Mouse (Mus musculus): ENCODE data around the gene Rln1.

Rln1 gene

DNA sequence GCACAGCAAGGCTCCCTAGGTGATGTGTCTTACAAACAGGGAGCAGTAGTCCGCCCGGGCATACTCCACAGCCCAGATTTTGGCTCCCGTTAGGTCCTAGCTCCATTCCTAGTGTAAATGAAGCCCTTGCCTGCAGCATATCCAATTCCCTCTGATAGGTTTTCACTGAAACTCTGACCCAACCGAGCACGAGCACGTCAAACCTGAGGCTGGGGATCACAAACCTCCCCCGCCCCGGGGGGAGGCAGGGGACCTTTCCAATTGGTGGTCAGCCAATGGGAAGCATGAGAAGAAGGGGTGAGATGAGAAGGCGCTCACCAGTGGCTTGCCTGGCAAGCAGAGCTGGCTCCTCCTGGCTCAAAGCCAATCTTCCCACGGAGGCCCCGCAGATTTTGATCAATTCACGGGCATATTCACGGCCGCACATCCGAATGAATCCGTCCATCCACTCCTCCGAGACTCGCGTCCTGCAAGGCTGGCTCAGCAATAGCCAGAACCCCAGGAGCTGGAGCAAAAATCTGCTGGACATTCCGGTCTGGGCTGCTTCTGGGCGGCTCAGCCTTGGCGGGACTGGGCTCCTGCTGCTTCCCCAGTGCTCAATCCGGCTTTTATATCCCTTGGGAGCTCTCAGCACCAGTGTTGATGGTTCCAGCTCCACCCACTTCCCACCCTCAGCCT, at the start of gene Rln1:
TSS of gene Rln1 (minus strand) at position 603 of the 678 bp plus-strand sequence.
- DNase-seq (ENCODE audit: extremely low read depth, low read depth, low spot score) = no peak

DNA sequence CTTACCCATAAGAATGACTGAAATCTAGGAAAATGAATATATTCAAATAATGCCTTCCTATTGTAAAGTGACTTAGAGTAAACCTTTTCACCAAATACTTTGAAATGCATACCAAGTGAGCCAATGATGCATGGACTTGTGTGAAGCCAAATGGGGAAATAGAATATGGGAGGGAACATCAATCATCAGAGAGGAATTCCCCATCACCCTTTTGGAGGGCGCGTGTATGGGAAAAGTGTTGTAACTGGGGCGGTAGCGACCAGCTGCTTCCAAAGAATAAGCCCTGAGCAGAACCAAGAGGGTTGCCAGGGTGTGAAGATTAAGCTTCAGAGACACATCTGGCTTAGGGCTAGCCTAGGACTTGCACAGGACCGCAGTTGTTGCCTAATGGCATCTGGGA, 48.9 kb upstream of the Rln1 start:
- no peak for DNase-seq (ENCODE audit: extremely low read depth, low read depth, low spot score)

DNA sequence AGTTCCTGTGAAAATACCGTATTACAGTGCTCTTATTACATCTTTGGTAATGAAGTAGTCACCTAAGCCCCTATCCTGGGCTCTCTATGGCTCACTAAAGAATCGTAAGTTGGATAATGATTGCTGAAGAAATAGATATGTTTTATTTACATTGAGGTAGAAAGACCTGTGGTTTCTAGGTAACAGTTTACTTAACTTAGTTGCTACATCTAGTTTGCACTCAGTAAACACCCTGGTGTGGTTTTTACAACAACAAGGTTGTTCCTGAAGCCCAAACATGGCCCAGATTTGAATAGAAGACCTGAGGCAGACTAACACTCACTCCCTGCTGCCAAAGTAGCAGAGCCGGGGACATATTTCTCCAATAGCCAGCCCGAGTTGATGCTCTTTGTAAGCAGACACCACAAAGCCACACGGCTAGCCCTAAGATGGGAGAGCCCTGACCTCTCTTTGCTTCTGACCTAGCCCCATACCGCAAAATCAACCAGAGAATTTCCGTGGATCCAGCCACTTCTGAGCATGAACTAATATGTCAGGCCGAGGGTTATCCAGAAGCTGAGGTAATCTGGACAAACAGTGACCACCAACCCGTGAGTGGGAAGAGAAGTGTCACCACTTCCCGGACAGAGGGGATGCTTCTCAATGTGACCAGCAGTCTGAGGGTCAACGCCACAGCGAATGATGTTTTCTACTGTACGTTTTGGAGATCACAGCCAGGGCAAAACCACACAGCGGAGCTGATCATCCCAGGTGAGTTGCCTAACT, 45.6 kb upstream of the Rln1 start:
- DNase-seq (ENCODE audit: extremely low read depth, low read depth, low spot score) = no peak

DNA sequence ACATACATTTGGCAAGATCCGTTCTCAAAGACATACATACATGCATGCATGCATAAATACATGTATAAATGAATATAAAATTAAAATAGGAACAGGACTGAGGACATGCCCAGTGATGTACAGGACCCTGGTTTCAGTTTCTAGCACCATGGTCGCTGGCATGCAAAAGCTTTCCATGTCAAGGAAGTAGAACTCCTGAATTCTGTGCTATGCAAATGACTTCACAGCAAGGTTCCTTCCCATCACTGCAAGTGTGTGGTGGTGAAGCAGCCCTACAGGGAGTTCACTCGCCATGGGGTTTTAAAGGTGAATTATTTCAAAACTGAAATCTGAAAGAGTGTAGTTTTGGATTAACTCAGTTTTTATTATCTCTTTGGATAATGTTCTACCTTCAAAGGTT, 41.9 kb upstream of the Rln1 start:
- DNase-seq (ENCODE audit: extremely low read depth, low read depth, low spot score) = no peak

DNA sequence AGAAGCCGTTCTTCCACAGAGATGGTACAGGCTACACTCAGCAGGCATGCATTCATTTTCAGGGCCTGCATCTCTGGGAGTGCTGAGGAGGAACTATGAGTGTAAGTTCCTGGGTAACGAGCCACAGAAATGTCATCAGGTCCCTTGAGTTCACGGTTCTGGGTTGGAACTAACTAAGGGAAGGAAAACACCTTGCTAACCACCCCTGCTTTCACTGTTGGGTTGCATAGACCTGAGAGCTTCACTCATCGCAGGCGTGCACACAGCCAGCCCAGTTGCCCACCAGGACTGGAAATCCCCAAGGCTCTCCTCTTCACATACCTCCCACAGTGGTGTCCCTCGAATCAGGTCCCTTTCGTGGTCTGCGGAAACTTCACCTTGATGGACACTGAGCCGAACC, 40.5 kb upstream of the Rln1 start:
- no peak for DNase-seq (ENCODE audit: extremely low read depth, low read depth, low spot score)

DNA sequence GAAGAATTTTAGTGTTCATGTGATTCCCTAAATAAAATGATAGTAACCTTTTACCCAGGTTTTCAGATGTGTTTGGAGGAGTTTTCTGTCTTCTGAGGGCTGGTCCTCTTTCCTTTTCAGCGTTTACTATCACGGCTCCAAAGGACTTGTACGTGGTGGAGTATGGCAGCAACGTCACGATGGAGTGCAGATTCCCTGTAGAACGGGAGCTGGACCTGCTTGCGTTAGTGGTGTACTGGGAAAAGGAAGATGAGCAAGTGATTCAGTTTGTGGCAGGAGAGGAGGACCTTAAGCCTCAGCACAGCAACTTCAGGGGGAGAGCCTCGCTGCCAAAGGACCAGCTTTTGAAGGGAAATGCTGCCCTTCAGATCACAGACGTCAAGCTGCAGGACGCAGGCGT, 39.0 kb upstream of the Rln1 start:
- no peak for DNase-seq (ENCODE audit: extremely low read depth, low read depth, low spot score)

DNA sequence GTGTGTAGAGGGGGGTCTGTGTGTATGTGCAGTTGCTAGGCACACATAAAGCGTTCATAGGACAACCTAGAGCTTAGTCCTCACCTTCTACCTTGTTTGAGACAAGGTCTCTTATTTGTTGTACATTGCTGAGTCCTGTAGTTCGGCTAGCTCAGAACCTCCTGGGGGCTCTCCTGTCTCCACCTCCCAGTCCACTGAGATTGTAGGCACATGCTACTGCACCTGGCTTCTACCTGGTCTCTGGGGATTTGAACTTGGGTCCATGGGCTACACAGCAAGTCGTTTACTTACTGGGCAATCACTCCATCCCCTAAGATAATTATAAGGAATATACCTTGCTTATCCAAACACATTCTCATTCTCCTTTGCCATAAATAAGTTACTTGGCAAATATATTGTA, 38.2 kb upstream of the Rln1 start:
- DNase-seq (ENCODE audit: extremely low read depth, low read depth, low spot score) = no peak

DNA sequence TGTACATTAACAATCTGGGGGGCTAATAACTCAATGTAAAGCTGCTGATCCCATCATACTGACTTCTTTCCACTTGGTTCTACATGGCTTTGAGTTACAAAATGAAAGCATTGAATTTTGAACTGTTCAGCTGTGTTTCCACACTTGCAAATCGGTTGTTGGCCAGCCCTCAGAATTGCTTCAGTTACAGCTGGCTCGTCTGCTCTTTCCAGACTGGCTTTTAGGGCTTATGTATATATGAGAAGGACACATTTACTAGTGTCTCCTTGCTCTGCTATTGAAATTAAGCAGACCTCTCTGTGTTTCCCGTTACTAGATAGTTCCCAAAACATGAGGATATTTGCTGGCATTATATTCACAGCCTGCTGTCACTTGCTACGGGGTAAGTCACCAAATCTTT, 37.7 kb upstream of the Rln1 start:
- DNase-seq (ENCODE audit: extremely low read depth, low read depth, low spot score) = no peak

DNA sequence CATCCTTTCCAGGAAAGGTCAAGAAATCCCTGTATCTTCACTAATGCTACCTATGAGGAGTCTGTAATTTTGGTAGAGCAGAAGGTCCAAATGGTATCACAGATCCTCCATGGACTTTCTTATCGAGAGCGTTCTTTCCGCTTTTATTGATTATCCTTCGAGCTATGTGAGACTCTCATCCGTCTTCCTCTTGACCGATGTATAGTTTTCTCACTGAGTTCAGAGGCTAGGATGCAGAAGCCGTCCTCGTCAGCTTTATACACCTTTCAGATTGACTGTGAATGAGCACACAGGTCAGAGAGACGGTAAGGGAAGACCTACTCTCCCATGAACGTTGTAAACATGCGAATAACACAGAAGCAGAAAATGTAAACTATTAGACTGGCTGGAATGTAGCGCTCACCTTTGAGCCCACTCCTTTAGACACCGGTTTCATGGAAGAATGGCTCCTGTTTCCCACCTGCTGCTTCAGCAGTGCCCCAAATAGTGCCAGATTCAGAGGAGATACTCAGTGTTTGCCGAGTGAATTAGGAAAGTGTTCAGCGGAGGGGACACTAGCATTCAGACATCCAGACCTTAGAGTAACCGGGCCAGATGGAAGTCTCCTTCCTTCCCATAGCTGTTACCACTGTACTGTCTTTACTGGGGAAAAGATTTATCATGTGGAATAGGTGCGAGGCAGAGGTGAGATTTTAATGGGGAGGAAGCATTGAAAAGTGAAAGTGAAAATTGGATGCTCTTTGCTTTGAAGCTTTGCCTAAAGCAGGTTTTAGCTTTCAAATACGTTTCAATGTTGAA, 37.0 kb upstream of the Rln1 start:
- DNase-seq (ENCODE audit: extremely low read depth, low read depth, low spot score) = no peak

DNA sequence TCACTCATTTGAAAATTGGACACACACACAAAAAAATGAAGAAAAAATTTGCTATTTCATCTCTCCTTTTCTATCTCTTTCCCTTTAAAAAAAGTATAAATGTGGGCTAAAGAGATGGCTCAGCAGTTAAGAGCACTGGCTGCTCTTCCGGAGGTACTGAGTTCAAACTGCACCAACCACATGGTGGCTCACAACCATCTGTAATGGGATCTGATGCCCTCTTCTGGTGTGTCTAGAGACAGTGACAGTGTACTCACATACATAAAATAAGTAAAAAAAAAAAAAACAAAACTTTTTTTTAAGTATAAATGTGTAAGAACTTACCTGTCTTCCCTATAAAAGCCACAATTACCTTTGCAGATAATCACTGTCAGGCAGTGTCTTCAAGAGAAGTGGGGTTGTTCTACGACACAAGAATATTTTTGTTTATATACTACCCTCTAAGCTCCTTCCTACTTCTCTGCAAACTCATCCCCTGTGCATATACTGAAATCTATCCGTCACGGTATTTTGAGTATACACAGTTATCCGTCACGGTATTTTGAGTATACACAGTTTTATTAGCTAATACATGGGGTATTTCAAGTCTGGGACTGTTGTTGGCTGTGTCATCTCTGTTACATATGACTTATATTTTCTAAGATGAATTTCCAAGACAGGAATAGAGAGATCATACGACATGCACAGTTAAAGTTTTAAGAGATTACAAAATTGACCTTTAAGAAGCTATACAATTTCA, 36.2 kb upstream of the Rln1 start:
- no peak for DNase-seq (ENCODE audit: extremely low read depth, low read depth, low spot score)

DNA sequence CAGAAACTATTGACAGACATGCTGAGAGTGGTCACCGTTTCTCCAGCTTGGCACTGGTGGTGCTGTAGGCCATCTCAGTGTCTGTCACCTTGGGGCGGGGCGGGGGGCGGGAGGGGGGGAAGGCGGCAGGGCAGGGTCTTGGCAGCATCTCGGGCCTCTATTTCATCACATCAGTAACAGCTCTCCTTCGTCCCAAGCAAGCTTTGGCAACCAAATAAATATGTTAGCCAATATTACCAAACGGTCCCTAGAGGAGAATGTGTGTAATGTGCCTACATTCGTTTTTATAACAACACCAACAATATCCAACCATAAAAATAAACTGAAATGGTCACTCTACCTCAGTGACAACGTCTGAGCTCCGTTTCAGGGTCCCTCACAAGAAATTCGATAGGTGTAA, 35.6 kb upstream of the Rln1 start:
- peak; percentile 34 for DNase-seq (ENCODE audit: extremely low read depth, low read depth, low spot score)

DNA sequence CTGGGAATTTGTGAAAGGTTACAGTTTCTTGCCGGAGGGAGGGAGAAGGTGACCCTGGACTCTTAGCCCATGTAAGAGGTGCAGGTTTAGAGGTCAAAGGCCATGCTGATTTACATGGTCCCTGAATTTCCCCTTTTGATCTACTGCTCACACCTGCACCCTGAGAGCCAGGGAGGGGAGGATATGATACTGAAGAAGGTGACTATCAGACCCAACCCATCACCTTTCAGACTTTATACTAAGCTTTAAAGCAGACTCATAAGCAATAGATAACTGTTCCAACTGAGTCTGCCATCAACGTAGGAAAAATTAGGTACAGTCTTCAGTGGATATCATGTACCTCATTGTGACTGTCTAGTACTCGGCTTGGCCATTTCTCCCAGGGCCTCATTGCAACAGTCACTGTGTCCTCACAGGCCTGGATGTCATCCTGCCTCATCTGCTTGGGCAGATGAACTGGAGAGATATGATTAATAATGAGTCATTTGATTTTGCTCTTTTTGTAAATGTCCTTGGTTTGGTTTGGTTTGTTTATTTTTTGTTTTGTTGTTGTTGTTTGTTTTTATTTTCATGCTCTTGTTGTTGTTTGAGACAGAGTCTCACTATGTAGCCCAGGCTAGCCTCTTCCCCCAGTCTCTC, 34.3 kb upstream of the Rln1 start:
- DNase-seq (ENCODE audit: extremely low read depth, low read depth, low spot score) = peak; percentile 31

DNA sequence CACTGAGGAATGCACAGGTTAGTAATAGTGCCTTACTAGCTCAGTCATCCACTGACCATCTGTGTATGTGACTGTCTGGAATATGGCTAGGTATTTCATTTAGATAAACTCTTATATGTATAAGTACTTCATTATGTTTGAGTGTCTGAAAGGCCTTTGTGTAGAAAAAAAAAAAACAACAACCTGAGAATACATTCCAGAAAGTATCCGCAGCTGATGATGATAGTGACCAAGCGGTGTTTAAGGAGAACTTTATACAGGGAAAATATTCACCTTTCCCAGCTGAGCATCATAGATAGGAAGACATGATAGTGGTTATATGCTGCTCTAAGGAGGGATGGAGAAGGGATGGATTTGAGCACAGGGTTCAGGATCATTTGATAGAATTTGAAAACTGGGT, 33.6 kb upstream of the Rln1 start:
- DNase-seq (ENCODE audit: extremely low read depth, low read depth, low spot score) = no peak

DNA sequence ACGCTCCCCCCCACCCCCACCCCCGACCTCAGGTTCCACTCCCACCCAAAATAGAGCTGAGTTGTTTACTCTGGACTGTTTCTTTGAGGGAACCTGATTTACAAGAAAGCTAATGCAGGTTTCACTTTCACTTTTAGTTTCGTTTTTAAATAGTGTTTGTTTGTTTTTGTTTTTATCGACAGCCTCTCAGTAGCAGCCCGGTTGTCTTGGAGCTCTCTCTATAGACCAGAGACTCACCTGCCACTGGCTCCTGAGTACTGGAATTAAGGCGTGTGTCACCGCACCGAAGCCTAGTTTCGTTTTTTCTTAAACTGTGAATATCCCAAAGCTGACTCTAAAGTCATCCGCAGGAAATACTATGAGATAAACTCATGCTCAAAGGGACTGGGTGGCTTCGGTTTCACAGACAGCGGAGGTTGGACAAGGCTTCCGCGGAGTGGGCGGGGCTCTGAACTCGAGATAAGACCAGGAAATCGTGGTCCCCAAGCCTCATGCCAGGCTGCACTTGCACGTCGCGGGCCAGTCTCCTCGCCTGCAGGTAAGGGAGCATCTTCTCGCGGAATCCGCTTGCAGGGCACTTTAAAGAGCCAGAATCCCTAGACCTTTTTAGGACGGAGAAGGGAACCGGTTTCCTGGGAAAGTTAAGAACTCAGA, 32.6 kb upstream of the Rln1 start, which contains the start of the genes Plgrkt and Cd274:
TSS of gene Plgrkt (minus strand) at position 422 of the 654 bp plus-strand sequence.
TSS of gene Cd274 (plus strand) at position 487 of the 654 bp plus-strand sequence.
- DNase-seq (ENCODE audit: extremely low read depth, low read depth, low spot score) = no peak

DNA sequence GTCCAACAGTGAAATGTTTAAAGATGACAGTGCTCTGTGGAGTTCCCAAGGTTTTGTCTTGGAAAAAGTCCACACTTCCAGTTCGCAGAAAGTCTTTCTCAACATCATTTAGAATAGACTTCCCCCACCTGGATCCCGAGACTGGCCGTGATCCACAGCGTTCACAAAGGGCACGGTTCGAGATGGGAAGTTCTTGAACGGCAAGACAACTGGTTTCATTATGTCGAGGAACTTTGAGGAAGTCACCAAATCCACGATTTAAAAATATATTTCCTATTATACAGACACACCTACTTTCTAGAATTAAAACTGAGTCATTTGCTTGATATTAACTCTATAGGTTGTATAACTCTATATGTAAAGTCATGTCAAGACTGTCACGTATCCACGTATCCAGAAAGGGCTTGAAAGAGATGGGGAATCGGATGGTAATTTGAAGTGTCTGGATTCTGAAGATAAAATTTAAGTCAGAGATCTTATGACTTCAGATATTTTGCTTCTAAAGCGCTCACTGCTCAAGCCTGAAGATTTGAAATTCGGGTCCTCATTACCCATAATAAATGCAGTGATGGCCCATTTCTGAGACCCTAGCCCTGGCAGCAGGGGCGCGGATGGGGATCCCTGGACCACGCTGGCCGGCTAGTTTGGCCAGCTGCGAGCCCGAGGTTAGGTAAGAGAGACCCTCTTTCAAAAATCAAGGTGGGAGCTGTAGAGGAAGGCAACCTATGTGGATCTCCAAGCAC, 31.9 kb upstream of the Rln1 start:
- no peak for DNase-seq (ENCODE audit: extremely low read depth, low read depth, low spot score)

DNA sequence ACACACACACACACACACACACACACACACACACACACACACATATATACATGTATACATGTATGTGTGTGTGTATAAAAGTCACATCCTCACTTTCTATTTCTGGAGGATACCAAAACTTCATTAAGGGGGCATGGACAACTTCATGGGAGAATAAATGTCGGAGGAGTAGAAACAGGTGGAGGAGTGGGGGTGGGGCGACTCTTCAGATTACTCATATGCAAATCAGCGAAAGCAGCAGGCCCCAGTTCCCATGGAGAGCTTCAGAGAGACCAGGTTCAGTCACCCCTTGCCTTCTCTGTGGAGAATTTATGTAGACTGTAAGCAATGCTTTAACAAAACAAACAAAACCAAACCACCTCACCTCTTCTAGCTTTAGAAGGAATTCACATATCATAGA, 30.6 kb upstream of the Rln1 start:
- no peak for DNase-seq (ENCODE audit: extremely low read depth, low read depth, low spot score)

DNA sequence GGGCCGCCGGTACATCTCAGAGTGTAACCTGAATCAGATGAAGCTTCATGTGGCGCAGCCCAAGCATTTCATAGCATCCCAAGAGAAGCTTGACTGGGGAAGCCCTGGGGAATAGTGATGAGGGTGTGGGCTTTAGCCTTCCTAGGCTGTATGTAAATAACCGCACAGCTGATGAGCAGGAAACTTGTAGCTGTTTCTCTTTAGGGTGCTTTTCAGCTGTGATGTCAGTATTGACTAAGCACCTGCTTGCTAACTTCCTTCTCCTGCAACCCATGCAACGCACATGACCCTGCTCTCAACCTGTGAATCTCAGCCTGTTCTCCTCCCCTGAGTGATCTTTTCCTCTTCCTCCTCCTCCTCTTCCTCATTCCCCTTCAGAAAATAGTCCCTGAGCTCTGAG, 29.6 kb upstream of the Rln1 start:
- DNase-seq (ENCODE audit: extremely low read depth, low read depth, low spot score) = no peak

DNA sequence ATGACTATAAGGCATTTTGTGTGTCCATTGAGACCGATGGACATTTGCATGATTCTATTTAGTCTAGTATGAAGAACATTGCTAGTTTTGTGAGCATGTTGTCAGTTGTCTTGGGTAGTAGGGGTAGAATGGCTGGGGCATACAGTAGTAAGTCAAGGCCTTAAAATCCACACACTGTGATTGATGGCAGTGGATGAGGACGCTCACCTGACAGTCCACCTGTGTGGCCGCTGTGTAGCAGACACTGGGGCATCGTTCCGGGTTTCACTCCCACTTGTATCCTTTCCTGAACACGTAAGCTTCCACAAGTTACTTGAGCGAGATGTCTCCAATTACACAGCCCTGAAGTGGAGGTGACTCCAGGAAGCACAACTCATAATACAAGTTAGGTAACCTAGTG, 29.1 kb upstream of the Rln1 start:
- DNase-seq (ENCODE audit: extremely low read depth, low read depth, low spot score) = no peak

DNA sequence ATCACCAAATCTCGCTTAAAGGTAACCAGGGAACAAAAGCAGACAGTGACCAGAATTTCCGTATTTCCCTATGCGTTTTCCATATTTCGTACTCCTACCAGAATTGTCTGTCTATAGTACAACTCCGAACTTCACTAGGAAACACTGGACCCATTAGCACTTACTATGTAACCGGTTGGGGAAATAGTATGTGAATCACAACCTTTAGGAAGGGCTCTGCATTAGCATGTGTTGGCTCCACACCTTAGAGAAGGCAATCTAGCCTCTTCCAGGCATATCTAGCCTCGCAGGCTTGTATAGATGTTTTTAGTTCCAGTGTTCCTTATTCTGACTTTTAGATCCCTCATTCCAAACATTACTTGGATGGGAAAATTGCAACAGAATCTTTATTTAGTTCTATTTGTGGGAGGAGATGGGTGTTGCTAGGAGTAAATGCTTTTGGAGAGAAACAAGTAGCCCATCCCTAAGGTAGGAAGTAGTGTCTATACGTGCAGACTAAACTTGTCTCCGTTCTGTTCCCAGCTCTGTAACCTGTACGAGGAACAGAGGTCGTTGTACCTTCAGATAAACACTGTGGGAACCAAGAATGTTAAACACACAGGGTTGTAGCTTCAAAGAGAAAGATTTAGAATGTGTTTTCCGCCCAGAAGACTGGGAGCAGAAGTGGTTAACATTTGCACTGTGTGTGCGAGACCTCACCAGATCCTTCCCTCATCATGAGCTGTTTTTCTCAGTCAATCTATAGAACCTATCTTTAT, 27.9 kb upstream of the Rln1 start:
- DNase-seq (ENCODE audit: extremely low read depth, low read depth, low spot score) = no peak

Measured in fat pad, adult 2 months (tissue).